Mouse (Mus musculus): ENCODE measurements around the gene Pgbd5. TPM values are rescaled to one million over a fixed set of nuclear protein-coding genes. Genes with fewer than 3 reads are reported as not detected.

The Pgbd5 gene
- polyA plus RNA-seq (2017; shearing (Covaris generic)) = 0.14 TPM

GRCm38 (mm10) chr8:124439558-124439957 is at the start of gene Pgbd5:
TSS of gene Pgbd5 (minus strand) at chr8:124439658.

Other genes with a start within 250 kb of the Pgbd5 start
- gene Galnt2, start 208.3 kb downstream of the Pgbd5 start, polyA plus RNA-seq (2017; shearing (Covaris generic)) = 61.6 TPM
- gene Cog2, start 81.1 kb upstream of the Pgbd5 start, polyA plus RNA-seq (2017; shearing (Covaris generic)) = 62.6 TPM
- 0.12 TPM for gene Agt, start 130.0 kb upstream of the Pgbd5 start, polyA plus RNA-seq (2017; shearing (Covaris generic))
- gene Capn9, start 136.5 kb upstream of the Pgbd5 start, polyA plus RNA-seq (2017; shearing (Covaris generic)) = not detected
- 6.6 TPM for gene 2310022B05Rik, start 223.7 kb upstream of the Pgbd5 start, polyA plus RNA-seq (2017; shearing (Covaris generic))

All from CD4-positive, CD25-positive, alpha-beta regulatory T cell (primary cell).